Comparison of ENCODE assay signal across 26 mouse cellular contexts in the genomic region with DNA sequence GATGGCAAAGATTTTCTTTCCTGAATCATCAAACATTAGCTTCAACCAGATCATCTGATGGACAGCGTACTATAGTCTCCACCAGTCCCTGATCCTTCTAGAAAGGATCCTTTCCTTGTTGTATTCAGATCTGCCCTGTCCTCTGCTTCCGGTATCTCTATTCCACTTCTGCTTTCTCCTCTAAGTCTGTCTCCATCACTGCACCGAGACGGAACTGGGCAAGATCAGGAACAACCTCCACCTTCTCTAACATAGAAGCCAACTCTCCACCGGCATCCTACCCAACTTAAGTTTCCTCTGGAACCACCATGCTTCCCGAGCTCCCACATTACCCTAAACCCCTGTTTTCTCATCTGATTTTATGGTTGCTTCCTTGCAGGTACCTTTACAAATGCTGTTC. TPM values are rescaled to one million over a fixed set of nuclear protein-coding genes. Genes with fewer than 3 reads are reported as not detected.
DNase-seq lines count a peak whose midpoint lies in the region; ATAC-seq and TF ChIP-seq lines count a peak whose summit lies in the region.
"Had no signal": no experiment of that assay in that cellular context is flagged by ENCODE, and none has a peak within 500 bp of the region (broad histone marks: within the 10 kb centered on the region; RNA-seq: fewer than 3 reads in every experiment).

No protein-coding gene starts in this region.

- TF ChIP-seq POLR2A in bone marrow macrophage, adult 2 months (IDR thresholded peaks at IDR 0.05; ENCODE audit: borderline replicate concordance, low read depth, low read length) = no peak

- no peak overlapping the region for H3K4me3 ChIP-seq in liver, embryonic 16.5 days (ENCODE audit: low read depth, low read length)
- no peak overlapping the region for H3K4me3 ChIP-seq in liver, embryonic 11.5 days (ENCODE audit: low read depth, low read length)
- no peak overlapping the region for H3K4me3 ChIP-seq in bone marrow macrophage, adult 2 months (ENCODE audit: insufficient read depth, low read length)
- H3K4me3 ChIP-seq in macrophage (ENCODE audit: inconsistent target) = no peak overlapping the region
- no peak overlapping the region for H3K4me3 ChIP-seq in intestine, embryonic 15.5 days (replicated peaks)
- H3K4me3 ChIP-seq in intestine, embryonic 16.5 days (ENCODE audit: low read length) = no peak overlapping the region
- H3K4me3 ChIP-seq: embryonic facial prominence, embryonic 12.5 days; heart, embryonic 10.5 days; limb, embryonic 10.5 days; liver, embryonic 13.5 days; neural tube, embryonic 12.5 days had no signal

- H3K4me2 ChIP-seq in liver, embryonic 16.5 days (ENCODE audit: low read depth, low read length) = no peak overlapping the region
- no peak overlapping the region for H3K4me2 ChIP-seq in liver, embryonic 11.5 days
- H3K4me2 ChIP-seq in intestine, embryonic 15.5 days (replicated peaks) = no peak overlapping the region
- no peak overlapping the region for H3K4me2 ChIP-seq in intestine, embryonic 16.5 days (ENCODE audit: low read depth, low read length)
- H3K4me2 ChIP-seq: embryonic facial prominence, embryonic 12.5 days; liver, embryonic 13.5 days; neural tube, embryonic 12.5 days had no signal

- no peak overlapping the region for H3K27ac ChIP-seq in liver, embryonic 16.5 days (ENCODE audit: low read length)
- no peak overlapping the region for H3K27ac ChIP-seq in liver, embryonic 11.5 days (ENCODE audit: low read depth, low read length)
- peak overlapping the region; percentile 59 for H3K27ac ChIP-seq in bone marrow macrophage, adult 2 months (ENCODE audit: insufficient read depth, low read depth, low read length)
- peak overlapping the region; percentile 37 for H3K27ac ChIP-seq in macrophage
- no peak overlapping the region for H3K27ac ChIP-seq in intestine, embryonic 15.5 days
- no peak overlapping the region for H3K27ac ChIP-seq in intestine, embryonic 16.5 days (ENCODE audit: low read length)
- H3K27ac ChIP-seq: embryonic facial prominence, embryonic 12.5 days; heart, embryonic 10.5 days; limb, embryonic 10.5 days; liver, embryonic 13.5 days; neural tube, embryonic 12.5 days had no signal

- WGBS in liver, embryonic 16.5 days (ENCODE audit: insufficient replicate concordance) = 35% methylated on average over 6 of the region's 6 CpGs
- 47% methylated on average over 6 of the region's 6 CpGs for WGBS in liver, embryonic 11.5 days
- 14% methylated on average over 4 of the region's 6 CpGs for WGBS in macrophage (ENCODE audit: missing documents)
- WGBS in intestine, embryonic 15.5 days = 90% methylated on average over 6 of the region's 6 CpGs
- WGBS in intestine, embryonic 16.5 days = 85% methylated on average over 6 of the region's 6 CpGs

- H3K27me3 ChIP-seq in liver, embryonic 16.5 days (ENCODE audit: control insufficient read depth, insufficient read depth, low read depth, low read length) = no peaks in the 10 kb centered on the region
- no peaks in the 10 kb centered on the region for H3K27me3 ChIP-seq in liver, embryonic 11.5 days (replicated peaks; ENCODE audit: control insufficient read depth, insufficient read depth, low read length)
- no peaks in the 10 kb centered on the region for H3K27me3 ChIP-seq in intestine, embryonic 15.5 days (replicated peaks)
- H3K27me3 ChIP-seq in intestine, embryonic 16.5 days (replicated peaks; ENCODE audit: control insufficient read depth, insufficient read depth, low read length) = no peaks in the 10 kb centered on the region
- H3K27me3 ChIP-seq: embryonic facial prominence, embryonic 12.5 days; liver, embryonic 13.5 days; neural tube, embryonic 12.5 days had no signal

- peaks cover 90% of the 10 kb centered on the region for H3K79me2 ChIP-seq in macrophage (ENCODE audit: inconsistent target)

- H3K9ac ChIP-seq in liver, embryonic 16.5 days (ENCODE audit: low read depth, low read length) = no peak overlapping the region
- H3K9ac ChIP-seq in liver, embryonic 11.5 days (ENCODE audit: low read depth, low read length) = no peak overlapping the region
- H3K9ac ChIP-seq in intestine, embryonic 15.5 days = no peak overlapping the region
- no peak overlapping the region for H3K9ac ChIP-seq in intestine, embryonic 16.5 days (ENCODE audit: low read depth, low read length)
- H3K9ac ChIP-seq: embryonic facial prominence, embryonic 12.5 days; forebrain, postnatal 0 days; liver, embryonic 13.5 days; neural tube, embryonic 12.5 days had no signal

- no peaks in the 10 kb centered on the region for H3K36me3 ChIP-seq in liver, embryonic 16.5 days (ENCODE audit: control insufficient read depth, insufficient read depth)
- H3K36me3 ChIP-seq in liver, embryonic 11.5 days (ENCODE audit: control insufficient read depth, insufficient read depth, low read length) = no peaks in the 10 kb centered on the region
- no peaks in the 10 kb centered on the region for H3K36me3 ChIP-seq in macrophage (ENCODE audit: inconsistent target)
- no peaks in the 10 kb centered on the region for H3K36me3 ChIP-seq in intestine, embryonic 15.5 days
- no peaks in the 10 kb centered on the region for H3K36me3 ChIP-seq in intestine, embryonic 16.5 days (ENCODE audit: control insufficient read depth, insufficient read depth, low read length)
- H3K36me3 ChIP-seq: embryonic facial prominence, embryonic 12.5 days; heart, embryonic 10.5 days; limb, embryonic 10.5 days; liver, embryonic 13.5 days; neural tube, embryonic 12.5 days had no signal

- no peaks in the 10 kb centered on the region; the same call in 1 of the 2 replicates for H3K4me1 ChIP-seq in liver, embryonic 16.5 days (ENCODE audit: control insufficient read depth, low read depth, low read length)
- H3K4me1 ChIP-seq in liver, embryonic 11.5 days (replicated peaks; ENCODE audit: control insufficient read depth, insufficient read depth, low read length) = 0 out of 2 replicates have a peak, but pooled peaks cover 2% of the 10 kb centered on the region
- peaks cover 51% of the 10 kb centered on the region for H3K4me1 ChIP-seq in bone marrow macrophage, adult 2 months (ENCODE audit: control insufficient read depth, insufficient read depth, low read length)
- H3K4me1 ChIP-seq in intestine, embryonic 15.5 days (replicated peaks) = no peaks in the 10 kb centered on the region
- H3K4me1 ChIP-seq in intestine, embryonic 16.5 days (ENCODE audit: control insufficient read depth, insufficient read depth, low read length) = no peaks in the 10 kb centered on the region
- H3K4me1 ChIP-seq: embryonic facial prominence, embryonic 12.5 days; heart, embryonic 10.5 days; limb, embryonic 10.5 days; neural tube, embryonic 12.5 days had no signal

- DNase-seq in liver, embryonic 11.5 days (ENCODE audit: low spot score) = no peak
- DNase-seq in cerebellum, postnatal 25 days = no peak
- DNase-seq: adrenal gland, postnatal 14 days; B cell, adult 2 months; cerebellum, adult 11-12 months; cerebellum, postnatal 10 days; forebrain, postnatal 0 days; gastrocnemius, postnatal 36 days; heart, postnatal 4 days; liver, embryonic 13.5 days; midbrain, embryonic 14.5 days; retina, postnatal 1 day; right cerebral cortex, postnatal 25 days; thymus, postnatal 25 days had no signal

- no peaks in the 10 kb centered on the region for H3K9me3 ChIP-seq in liver, embryonic 16.5 days (replicated peaks; ENCODE audit: control insufficient read depth, low read length)
- H3K9me3 ChIP-seq in liver, embryonic 11.5 days (ENCODE audit: control insufficient read depth, low read length) = no peaks in the 10 kb centered on the region
- H3K9me3 ChIP-seq in intestine, embryonic 15.5 days = no peaks in the 10 kb centered on the region
- no peaks in the 10 kb centered on the region for H3K9me3 ChIP-seq in intestine, embryonic 16.5 days (ENCODE audit: control insufficient read depth, low read length)
- H3K9me3 ChIP-seq: embryonic facial prominence, embryonic 12.5 days; heart, embryonic 10.5 days; limb, embryonic 10.5 days; liver, embryonic 13.5 days; neural tube, embryonic 12.5 days had no signal

- no peak for TF ChIP-seq CTCF in bone marrow macrophage, adult 2 months (IDR thresholded peaks at IDR 0.05; ENCODE audit: low read depth, low read length)

- peak; percentile 51 for ATAC-seq in liver, embryonic 16.5 days (ENCODE audit: low read depth)
- ATAC-seq in liver, embryonic 11.5 days (replicated peaks; ENCODE audit: low FRiP score) = no peak
- ATAC-seq in intestine, embryonic 15.5 days = no peak
- no peak for ATAC-seq in intestine, embryonic 16.5 days
- ATAC-seq: forebrain, postnatal 0 days; hindbrain, embryonic 16.5 days; intestine, postnatal 0 days; lung, postnatal 0 days had no signal

RNA-seq across cellular contexts. Expression of a gene that starts 7.1 kb away (rescaled TPM):
- 5.4 and 5.7 TPM in 2 replicates for polyA plus RNA-seq in liver, embryonic 16.5 days (2015; fragmentation: Nextera tagmentation; extraction: Ambion mirVana)
- 23.6 and 27.3 TPM in 2 replicates for polyA plus RNA-seq in liver, embryonic 11.5 days (2014; fragmentation: Nextera tagmentation; extraction: Ambion mirVana)
- 12.5 and 27.1 TPM in 2 replicates for polyA plus RNA-seq in bone marrow macrophage, adult 2 months (2012; ENCODE audit: insufficient read depth, insufficient read length, missing spikeins)
- 100 to 1,000 TPM in 1 of 26 experiments, 10 to 100 TPM in 25; 14.3 to 102 (median 37.1) TPM for total RNA-seq in macrophage (2018; cell fraction: chromatin; rRNA removed)
- 10 to 100 TPM in 13 of 26 experiments, 1 to 10 TPM in 13; 5.8 to 29.1 (median 13.8) TPM for total RNA-seq in macrophage (2018; cell fraction: cytosol; rRNA removed)
- total RNA-seq in macrophage (2018; cell fraction: nucleus; rRNA removed) = 10 to 100 TPM in 24 of 26 experiments, 1 to 10 TPM in 2; 8.6 to 43.6 (median 27.8) TPM
- polyA plus RNA-seq in macrophage (2018) = 7.9 to 21.6 TPM (median 8.8 TPM) in 3 replicates
- 31.3 and 39.5 TPM in 2 replicates for polyA plus RNA-seq in intestine, embryonic 15.5 days (2015; fragmentation: Nextera tagmentation; extraction: Ambion mirVana)
- 30.0 and 32.8 TPM in 2 replicates for polyA plus RNA-seq in intestine, embryonic 16.5 days (2015; fragmentation: Nextera tagmentation; extraction: Ambion mirVana)

Comparison
In these comparisons a context has a peak if more than half of its experiments do, and no peak if none do; other contexts are left out.
1. H3K27ac ChIP-seq: peak in bone marrow macrophage, adult 2 months (single experiment) and macrophage (single experiment); none in liver, embryonic 16.5 days (single experiment), liver, embryonic 11.5 days (single experiment), intestine, embryonic 15.5 days (single experiment) and intestine, embryonic 16.5 days (single experiment).